ENCODE assay signal across 11 mouse cellular contexts in the genomic region with DNA sequence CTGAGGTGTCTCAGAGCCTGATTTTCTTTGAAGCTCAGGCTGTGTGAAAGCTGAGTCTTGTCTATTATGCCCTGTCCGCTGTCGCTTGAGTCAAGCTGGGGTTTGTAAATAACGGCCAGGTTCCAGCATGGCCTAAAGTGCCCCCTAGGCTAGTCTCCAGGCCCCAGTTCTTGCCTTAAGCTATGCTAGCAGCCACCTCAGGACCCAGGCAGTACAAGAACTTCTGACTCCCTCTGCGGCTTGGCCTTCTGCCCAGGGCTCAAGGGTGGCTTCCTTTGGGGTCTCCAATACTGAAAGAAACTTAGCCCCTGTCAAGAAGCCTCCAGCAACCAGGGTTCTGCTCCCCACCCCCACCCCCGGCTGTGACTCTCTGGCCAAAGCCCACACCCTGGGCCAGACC. TPM values are rescaled to one million over a fixed set of nuclear protein-coding genes. Genes with fewer than 3 reads are reported as not detected.
A peak's percentile ranks its signal among the peaks of the same experiment; 100 is the strongest.
DNase-seq lines count a peak whose midpoint lies in the region; ATAC-seq and TF ChIP-seq lines count a peak whose summit lies in the region.
"Had no signal": no experiment of that assay in that cellular context is flagged by ENCODE, and none has a peak within 500 bp of the region (broad histone marks: within the 10 kb centered on the region; RNA-seq: fewer than 3 reads in every experiment).

No protein-coding gene starts in this region.

- peaks cover 37% of the 10 kb centered on the region for H3K27me3 ChIP-seq in forebrain, embryonic 10.5 days (ENCODE audit: poor library complexity, severe bottlenecking)
- no peaks in the 10 kb centered on the region for H3K27me3 ChIP-seq in forebrain, embryonic 15.5 days
- no peaks in the 10 kb centered on the region for H3K27me3 ChIP-seq in liver, adult 2 months (ENCODE audit: control insufficient read depth, insufficient read depth, low read length)
- 0 out of 2 replicates have a peak, but pooled peaks cover 3% of the 10 kb centered on the region for H3K27me3 ChIP-seq in liver, embryonic 11.5 days (replicated peaks; ENCODE audit: control insufficient read depth, insufficient read depth, low read length)
- H3K27me3 ChIP-seq in intestine, embryonic 14.5 days (replicated peaks; ENCODE audit: control insufficient read depth, insufficient read depth, low read length), result no peaks in the 10 kb centered on the region
- peaks cover 4% of the 10 kb centered on the region for H3K27me3 ChIP-seq in myocyte (ENCODE audit: control insufficient read depth, insufficient read depth, insufficient read length)

- H3K79me2 ChIP-seq in liver, adult 2 months (ENCODE audit: control insufficient read depth, insufficient read depth, low read length), result no peaks in the 10 kb centered on the region; the same call in 1 of the 2 replicates
- no peaks in the 10 kb centered on the region for H3K79me2 ChIP-seq in myocyte (ENCODE audit: control insufficient read depth, insufficient read depth)

- H3K27ac ChIP-seq in forebrain, embryonic 10.5 days, result peak overlapping the region; percentile 80; the same call in 1 of the 2 replicates
- no peak overlapping the region for H3K27ac ChIP-seq in forebrain, embryonic 15.5 days (replicated peaks)
- peak overlapping the region; percentile 92 for H3K27ac ChIP-seq in liver, adult 2 months (replicated peaks; ENCODE audit: insufficient read depth, low read depth, low read length)
- H3K27ac ChIP-seq in liver, embryonic 11.5 days (ENCODE audit: low read depth, low read length), result no peak overlapping the region
- H3K27ac ChIP-seq in intestine, embryonic 14.5 days (ENCODE audit: low read depth), result peak overlapping the region; percentile 29; the same call in 1 of the 2 replicates

- peaks cover 86% of the 10 kb centered on the region for H3K4me1 ChIP-seq in forebrain, embryonic 10.5 days
- peaks cover 38% of the 10 kb centered on the region for H3K4me1 ChIP-seq in forebrain, embryonic 15.5 days
- H3K4me1 ChIP-seq in liver, adult 2 months (ENCODE audit: control insufficient read depth, insufficient read depth, low read length), result peaks cover 10% of the 10 kb centered on the region
- H3K4me1 ChIP-seq in liver, embryonic 11.5 days (replicated peaks; ENCODE audit: control insufficient read depth, insufficient read depth, low read length), result peaks cover 56% of the 10 kb centered on the region
- peaks cover 64% of the 10 kb centered on the region for H3K4me1 ChIP-seq in intestine, embryonic 14.5 days (replicated peaks; ENCODE audit: control insufficient read depth, insufficient read depth, low read length)

- no peak overlapping the region for H3K4me3 ChIP-seq in forebrain, embryonic 10.5 days
- H3K4me3 ChIP-seq in forebrain, embryonic 15.5 days, result no peak overlapping the region
- peak overlapping the region; percentile 47 for H3K4me3 ChIP-seq in liver, adult 2 months (ENCODE audit: insufficient read depth, low read depth, low read length)
- no peak overlapping the region for H3K4me3 ChIP-seq in liver, embryonic 11.5 days (ENCODE audit: low read depth, low read length)
- H3K4me3 ChIP-seq in intestine, embryonic 14.5 days (ENCODE audit: low read depth, low read length), result no peak overlapping the region
- no peak overlapping the region for H3K4me3 ChIP-seq in myocyte

- no peak for TF ChIP-seq POLR2A in liver, adult 2 months (IDR thresholded peaks at IDR 0.05; ENCODE audit: extremely low read depth, insufficient read depth, low read length)
- no peak for TF ChIP-seq POLR2A in myocyte (IDR thresholded peaks at IDR 0.05; ENCODE audit: insufficient read length, low read depth)

- no peak for TF ChIP-seq CTCF in liver, adult 2 months (IDR thresholded peaks at IDR 0.05; ENCODE audit: low read depth, low read length)

- no peak overlapping the region for H3K4me2 ChIP-seq in forebrain, embryonic 15.5 days (replicated peaks)
- no peak overlapping the region for H3K4me2 ChIP-seq in liver, embryonic 11.5 days
- no peak overlapping the region for H3K4me2 ChIP-seq in intestine, embryonic 14.5 days (ENCODE audit: low read length)
- peak overlapping the region; percentile 80 for H3K4me2 ChIP-seq in myocyte (ENCODE audit: low read depth)

- no peaks in the 10 kb centered on the region for H3K36me3 ChIP-seq in forebrain, embryonic 10.5 days (replicated peaks)
- H3K36me3 ChIP-seq in forebrain, embryonic 15.5 days, result no peaks in the 10 kb centered on the region
- H3K36me3 ChIP-seq in liver, adult 2 months (ENCODE audit: control insufficient read depth, insufficient read depth, low read length), result no peaks in the 10 kb centered on the region
- no peaks in the 10 kb centered on the region for H3K36me3 ChIP-seq in liver, embryonic 11.5 days (ENCODE audit: control insufficient read depth, insufficient read depth, low read length)
- H3K36me3 ChIP-seq in intestine, embryonic 14.5 days (ENCODE audit: control insufficient read depth, insufficient read depth, low read length), result no peaks in the 10 kb centered on the region; the same call in 1 of the 2 replicates
- no peaks in the 10 kb centered on the region for H3K36me3 ChIP-seq in myocyte (ENCODE audit: control insufficient read depth, insufficient read depth)

- no peaks in the 10 kb centered on the region for H3K9me3 ChIP-seq in forebrain, embryonic 10.5 days
- no peaks in the 10 kb centered on the region for H3K9me3 ChIP-seq in forebrain, embryonic 15.5 days
- H3K9me3 ChIP-seq in liver, embryonic 11.5 days (ENCODE audit: control insufficient read depth, low read length), result no peaks in the 10 kb centered on the region
- no peaks in the 10 kb centered on the region for H3K9me3 ChIP-seq in intestine, embryonic 14.5 days (ENCODE audit: control insufficient read depth, low read length)

- DNase-seq in forebrain, embryonic 10.5 days (ENCODE audit: extremely low spot score, low spot score), result no peak
- peak; percentile 67 for DNase-seq in liver, adult 2 months (ENCODE audit: extremely low read depth, low read depth, low spot score)
- no peak for DNase-seq in liver, embryonic 11.5 days (ENCODE audit: low spot score)
- DNase-seq in intestine, embryonic 14.5 days (ENCODE audit: low spot score), result no peak
- DNase-seq in layer of hippocampus, postnatal 10 days (ENCODE audit: low spot score in 2 of 2), result no peak
- DNase-seq in MN1 (ENCODE audit: low spot score), result no peak
- DNase-seq: thymus, postnatal 14 days had no signal

- no peak for ATAC-seq in forebrain, embryonic 15.5 days (replicated peaks)
- ATAC-seq in liver, embryonic 11.5 days (replicated peaks; ENCODE audit: low FRiP score), result no peak
- no peak for ATAC-seq in intestine, embryonic 14.5 days (replicated peaks; ENCODE audit: low FRiP score, low TSS enrichment, low read depth)

- H3K9ac ChIP-seq in forebrain, embryonic 15.5 days (replicated peaks), result no peak overlapping the region
- H3K9ac ChIP-seq in liver, adult 2 months (ENCODE audit: low read depth, low read length), result peak overlapping the region; percentile 68
- no peak overlapping the region for H3K9ac ChIP-seq in liver, embryonic 11.5 days (ENCODE audit: low read depth, low read length)
- no peak overlapping the region for H3K9ac ChIP-seq in intestine, embryonic 14.5 days (ENCODE audit: low read length)

- WGBS in forebrain, embryonic 10.5 days, result 88% methylated on average over 5 of the region's 5 CpGs
- WGBS in forebrain, embryonic 15.5 days, result 87% methylated on average over 5 of the region's 5 CpGs
- 41% methylated on average over 5 of the region's 5 CpGs for WGBS in liver, adult 2 months
- 78% methylated on average over 5 of the region's 5 CpGs for WGBS in liver, embryonic 11.5 days
- 84% methylated on average over 5 of the region's 5 CpGs for WGBS in intestine, embryonic 14.5 days

- H3ac ChIP-seq in myocyte (ENCODE audit: control insufficient read depth, insufficient read length), result no peak overlapping the region

TF ChIP-seq in myocyte, 11 proteins besides CTCF, POLR2A, EP300 and RAD21 (continues in another document):
- TF ChIP-seq MAX (IDR thresholded peaks at IDR 0.05; ENCODE audit: low read depth) (no peak), POLR2AphosphoS2 (IDR thresholded peaks at IDR 0.05; ENCODE audit: insufficient read length, low read depth) (no peak), MYOD1 (IDR thresholded peaks at IDR 0.05; ENCODE audit: control insufficient read depth in 1 of 3, insufficient read length in 2 of 3, low read depth in 2 of 3) (no peak), REST (IDR thresholded peaks at IDR 0.05; ENCODE audit: insufficient read depth, insufficient read length) (no peak), SRF (IDR thresholded peaks at IDR 0.05; ENCODE audit: control insufficient read depth, insufficient read length, low read depth) (no peak), TCF3 (IDR thresholded peaks at IDR 0.05; ENCODE audit: insufficient read length, low read depth) (no peak)

RNA-seq across cellular contexts. Expression of a gene that starts 15.9 kb away (rescaled TPM):
- polyA plus RNA-seq in forebrain, embryonic 10.5 days (2016; fragmentation: Nextera tagmentation; extraction: Ambion mirVana), result 8.0 and 8.1 TPM in 2 replicates
- 6.5 and 6.7 TPM in 2 replicates for polyA plus RNA-seq in forebrain, embryonic 15.5 days (2015; fragmentation: Nextera tagmentation; extraction: Ambion mirVana)
- 3.0 and 4.4 TPM in 2 replicates for total RNA-seq in liver, adult 2 months (2014; rRNA removed)
- polyA plus RNA-seq in liver, adult 2 months (2012; rRNA removed), result 2.3 and 4.0 TPM in 2 replicates
- 2.5 TPM in 2 replicates for polyA plus RNA-seq in liver, embryonic 11.5 days (2014; fragmentation: Nextera tagmentation; extraction: Ambion mirVana)
- 16.5 and 16.6 TPM in 2 replicates for polyA plus RNA-seq in intestine, embryonic 14.5 days (2014; fragmentation: Nextera tagmentation; extraction: Ambion mirVana)
- 0.10 TPM for polyA plus RNA-seq in myocyte (2012; fragmentation: generic; extraction: Trizol)
- 1 to 10 TPM; 9.0 to 9.8 TPM for total RNA-seq in layer of hippocampus, postnatal 10 days (2021)

RNA-seq across cellular contexts. Expression of a gene that starts 28.6 kb away (rescaled TPM):
- polyA plus RNA-seq in forebrain, embryonic 10.5 days (2016; fragmentation: Nextera tagmentation; extraction: Ambion mirVana), result not detected in 2 replicates
- polyA plus RNA-seq in forebrain, embryonic 15.5 days (2015; fragmentation: Nextera tagmentation; extraction: Ambion mirVana), result not detected in 2 replicates
- total RNA-seq in liver, adult 2 months (2014; rRNA removed), result not detected in 2 replicates
- not detected in 2 replicates for polyA plus RNA-seq in liver, adult 2 months (2012; rRNA removed)
- polyA plus RNA-seq in liver, embryonic 11.5 days (2014; fragmentation: Nextera tagmentation; extraction: Ambion mirVana), result not detected in 2 replicates
- polyA plus RNA-seq in intestine, embryonic 14.5 days (2014; fragmentation: Nextera tagmentation; extraction: Ambion mirVana), result not detected in 2 replicates
- polyA plus RNA-seq in myocyte (2012; fragmentation: generic; extraction: Trizol), result not detected
- total RNA-seq in layer of hippocampus, postnatal 10 days (2021), result not detected
- total RNA-seq: left cerebral cortex, postnatal 4 days had no signal
- polyA plus RNA-seq: heart, postnatal 0 days had no signal

RNA-seq across cellular contexts. Expression of a gene that starts 29.7 kb away (rescaled TPM):
- polyA plus RNA-seq in forebrain, embryonic 10.5 days (2016; fragmentation: Nextera tagmentation; extraction: Ambion mirVana), result 5.8 TPM in 2 replicates
- polyA plus RNA-seq in forebrain, embryonic 15.5 days (2015; fragmentation: Nextera tagmentation; extraction: Ambion mirVana), result 22.6 and 22.8 TPM in 2 replicates
- total RNA-seq in liver, adult 2 months (2014; rRNA removed), result 4.5 and 5.0 TPM in 2 replicates
- 9.4 and 9.6 TPM in 2 replicates for polyA plus RNA-seq in liver, adult 2 months (2012; rRNA removed)
- 4.2 and 4.4 TPM in 2 replicates for polyA plus RNA-seq in liver, embryonic 11.5 days (2014; fragmentation: Nextera tagmentation; extraction: Ambion mirVana)
- polyA plus RNA-seq in intestine, embryonic 14.5 days (2014; fragmentation: Nextera tagmentation; extraction: Ambion mirVana), result 12.5 and 12.6 TPM in 2 replicates
- polyA plus RNA-seq in myocyte (2012; fragmentation: generic; extraction: Trizol), result 5.3 TPM
- 10 to 100 TPM; 78.9 to 79.2 TPM for total RNA-seq in layer of hippocampus, postnatal 10 days (2021)

Comparison
In these comparisons a context has a peak if more than half of its experiments do, and no peak if none do; other contexts are left out.
1. H3K27ac ChIP-seq: peak in forebrain, embryonic 10.5 days (single experiment), liver, adult 2 months (single experiment) and intestine, embryonic 14.5 days (single experiment); none in forebrain, embryonic 15.5 days (single experiment) and liver, embryonic 11.5 days (single experiment).